Mouse (Mus musculus) MEL (cell line): ENCODE results near the gene Slc30a1. TPM values are rescaled to one million over a fixed set of nuclear protein-coding genes. Genes with fewer than 3 reads are reported as not detected.

Experiments
- DNase-seq: peaks from one replicate; pipeline ENCODE4 v3.0.0; 2011; ENCODE audit warnings: low read depth, low spot score
- H3K27ac ChIP-seq: 2 replicates; pipeline ENCODE4 v1.5.1; 2012; ENCODE audit warnings: low read depth, mild to moderate bottlenecking, control low read depth, low read length, moderate library complexity; ENCODE audit not compliant: control insufficient read depth
- H3K27me3 ChIP-seq, 2 experiments: fragments of 150-350 bp in 1 of 2; sonication (generic) in 1 of 2; 2 replicates each; pipeline ENCODE4 v1.6.1; 2012; ENCODE audit warnings: low read length in 2 of 2, mild to moderate bottlenecking in 2 of 2, improper control_type of control experiment in 1 of 2, moderate library complexity in 1 of 2; ENCODE audit not compliant: insufficient read depth in 2 of 2, control insufficient read depth in 1 of 2
- H3K36me3 ChIP-seq, 2 experiments: 2 replicates each; pipeline ENCODE4 v1.6.1; 2012 to 2014; ENCODE audit warnings: low read length in 2 of 2, improper control_type of control experiment in 1 of 2, inconsistent platforms in 1 of 2, mild to moderate bottlenecking in 1 of 2; ENCODE audit not compliant: insufficient read depth in 2 of 2, control insufficient read depth in 1 of 2
- H3K4me1 ChIP-seq, 2 experiments: fragments of 150-350 bp in 1 of 2; sonication (generic) in 1 of 2; 2 replicates each; pipeline ENCODE4 v1.6.1; 2012; ENCODE audit warnings: low read length in 2 of 2, improper control_type of control experiment in 1 of 2, mild to moderate bottlenecking in 1 of 2; ENCODE audit not compliant: insufficient read depth in 2 of 2, control insufficient read depth in 1 of 2
- H3K4me3 ChIP-seq, 2 experiments: fragments of 150-350 bp in 1 of 2; sonication (generic) in 1 of 2; 2 replicates each; pipeline ENCODE4 v1.5.1; 2012; ENCODE audit warnings: low read depth in 2 of 2, low read length in 2 of 2, mild to moderate bottlenecking in 2 of 2, moderate library complexity in 2 of 2, control low read depth in 1 of 2, improper control_type of control experiment in 1 of 2; ENCODE audit not compliant: control insufficient read depth in 1 of 2, insufficient read depth in 1 of 2
- H3K79me2 ChIP-seq: 2 replicates; pipeline ENCODE4 v1.6.1; 2012; ENCODE audit warnings: mild to moderate bottlenecking, low read length, moderate library complexity; ENCODE audit not compliant: control insufficient read depth, poor library complexity, insufficient read depth
- H3K9ac ChIP-seq: 2 replicates; pipeline ENCODE4 v1.6.1; 2012; ENCODE audit warnings: low read depth, mild to moderate bottlenecking, control low read depth, low read length, moderate library complexity; ENCODE audit not compliant: control insufficient read depth, poor library complexity, severe bottlenecking
- H3K9me3 ChIP-seq: fragments of 150-350 bp; sonication (generic); replicated peaks from 2 replicates; pipeline ENCODE4 v1.6.1; 2012; ENCODE audit warnings: mild to moderate bottlenecking, low read length, improper control_type of control experiment, moderate library complexity; ENCODE audit not compliant: insufficient read depth
- EP300 ChIP-seq, 2 experiments: IDR thresholded peaks; 2 replicates each; pipeline ENCODE4 v1.6.1; 2011; ENCODE audit warnings: improper control_type of control experiment in 2 of 2, low read length in 2 of 2, low read depth in 1 of 2, mild to moderate bottlenecking in 1 of 2
- GATA1 ChIP-seq: IDR thresholded peaks from 2 replicates; pipeline ENCODE4 v1.6.1; 2011; ENCODE audit warnings: low read depth, low read length, improper control_type of control experiment
- MAX ChIP-seq: IDR thresholded peaks from 2 replicates; pipeline ENCODE4 v1.6.1; 2011; ENCODE audit warnings: low read length, improper control_type of control experiment
- MYB ChIP-seq: IDR thresholded peaks from 2 replicates; pipeline ENCODE4 v1.6.1; 2011; ENCODE audit warnings: mild to moderate bottlenecking, low read depth, low read length, improper control_type of control experiment
- MYC ChIP-seq: IDR thresholded peaks from 2 replicates; pipeline ENCODE4 v1.6.1; 2011; ENCODE audit warnings: low read depth, mild to moderate bottlenecking, low read length, improper control_type of control experiment, moderate library complexity
- POLR2A ChIP-seq, 2 experiments: IDR thresholded peaks; 2 replicates each; pipeline ENCODE4 v1.6.1; 2011 to 2012; ENCODE audit warnings: low read length in 2 of 2, mild to moderate bottlenecking in 2 of 2, control low read depth in 1 of 2, improper control_type of control experiment in 1 of 2, low read depth in 1 of 2, moderate library complexity in 1 of 2; ENCODE audit not compliant: control insufficient read depth in 1 of 2, insufficient read depth in 1 of 2, poor library complexity in 1 of 2
- TAL1 ChIP-seq: IDR thresholded peaks from 2 replicates; pipeline ENCODE4 v1.6.1; 2012; ENCODE audit warnings: mild to moderate bottlenecking, inconsistent platforms, low read length, moderate library complexity, mixed read lengths
- USF1 ChIP-seq: IDR thresholded peaks from 2 replicates; pipeline ENCODE4 v1.6.1; 2014; ENCODE audit warnings: low read depth, mild to moderate bottlenecking, inconsistent platforms, low read length, improper control_type of control experiment, moderate library complexity
- ZC3H11A ChIP-seq: IDR thresholded peaks from 2 replicates; pipeline ENCODE4 v1.6.1; 2012; ENCODE audit warnings: low read depth, mild to moderate bottlenecking, inconsistent platforms, low read length, improper control_type of control experiment
- polyA plus RNA-seq, 2 experiments: library from polyadenylated mRNA; stranded (reverse) in 1 of 2; unstranded in 1 of 2; fragments of >175 nt in 1 of 2; fragments of >200 nt in 1 of 2; gene quantifications; 2 replicates each; pipeline versions ENCODE4 v1.2.1 to v1.2.4; 2012; ENCODE audit warnings: low replicate concordance in 2 of 2, low read depth in 1 of 2; ENCODE audit not compliant: insufficient read length in 2 of 2, insufficient read depth in 1 of 2, missing spikeins in 1 of 2
- total RNA-seq: library from RNA; depleted of rRNA; stranded (reverse); fragments of 300-350 nt; gene quantifications from 2 replicates; pipeline ENCODE4 v1.2.3, GENCODE M21; 2012

The Slc30a1 gene
- total and polyA plus RNA-seq, 3 experiments = 10.4 to 10.7 TPM; not detected in 1

- peaks cover 20 to 38% of the 10 kb centered on the region in 2 experiments for H3K4me1 ChIP-seq
- no peaks in the 10 kb centered on the region for H3K27me3 ChIP-seq
- no peaks in the 10 kb centered on the region for H3K79me2 ChIP-seq
- H3K9me3 ChIP-seq = no peaks in the 10 kb centered on the region
- no peak for TF ChIP-seq USF1
- peak; percentile 19; the same call in 1 of the 2 replicates for TF ChIP-seq TAL1
- 0 out of 2 replicates have a peak, but pooled peaks have one; percentile 26 for TF ChIP-seq MAX
- no peak for DNase-seq
- no peak overlapping the region for H3K4me3 ChIP-seq
- no peak overlapping the region for H3K9ac ChIP-seq
- 0 out of 2 replicates have a peak overlapping the region, but pooled peaks have one; percentile 18 for H3K27ac ChIP-seq
- peaks cover 0 to 37% of the 10 kb centered on the region in 2 experiments; a peak in 2 of 4 replicates for H3K36me3 ChIP-seq
Measured at GRCm38 (mm10) chr1:191882474-191883206, 23.9 kb upstream of the Slc30a1 start.

GRCm38 (mm10) chr1:191883654-191884053 lies 22.9 kb upstream of the Slc30a1 start:
- no peak for DNase-seq
- Histone ChIP-seq H3K79me2 (no peaks in the 10 kb centered on the region), H3K36me3 (peaks cover 0 to 37% of the 10 kb centered on the region in 2 experiments; a peak in 2 of 4 replicates), H3K27ac (no peak overlapping the region), H3K4me3 (no peak overlapping the region), H3K4me1 (peaks cover 20 to 38% of the 10 kb centered on the region in 2 experiments), H3K9ac (no peak overlapping the region), H3K27me3 (no peaks in the 10 kb centered on the region; a peak in 1 of 4 replicates), H3K9me3 (no peaks in the 10 kb centered on the region)
- TF ChIP-seq ZC3H11A = no peak
- TF ChIP-seq GATA1 = peak; percentile 36; the same call in 1 of the 2 replicates

GRCm38 (mm10) chr1:191891912-191892311 lies 14.7 kb upstream of the Slc30a1 start:
- Histone ChIP-seq H3K36me3 (no peaks in the 10 kb centered on the region), H3K4me1 (peaks cover 0 to 7% of the 10 kb centered on the region in 2 experiments; a peak in 1 of 4 replicates)
- no peak for TF ChIP-seq USF1

DNA sequence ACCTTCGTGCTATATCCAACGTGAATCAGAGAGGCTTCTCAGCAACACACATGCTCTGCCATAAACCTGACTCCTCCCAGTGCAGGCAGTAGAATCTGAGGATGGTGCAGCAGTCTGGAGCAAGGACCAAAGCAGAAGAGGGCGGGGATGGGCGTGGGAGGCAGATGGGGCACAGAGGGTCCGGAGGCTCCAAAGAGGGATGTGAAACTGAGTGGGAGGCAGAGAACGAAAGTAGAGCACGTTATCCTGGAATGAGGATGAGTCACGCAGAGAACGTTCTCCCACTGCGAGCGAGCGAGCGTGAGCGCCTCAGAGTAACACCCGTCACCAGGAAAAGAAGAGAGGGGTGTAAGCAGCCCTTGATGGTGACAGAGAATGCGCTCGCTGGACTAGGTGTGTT lies 12.2 kb upstream of the Slc30a1 start:
- no peak overlapping the region for H3K27ac ChIP-seq
- H3K4me3 ChIP-seq = peak overlapping the region; percentile 31 to 51
- peak; percentile 49 for DNase-seq
- TF ChIP-seq MYC (no peak), EP300 (IDR thresholded peaks at IDR 0.05; ENCODE audit: low read depth in 1 of 2, low read length in 2 of 2) (no peak), POLR2A (IDR thresholded peaks at IDR 0.05; ENCODE audit: control insufficient read depth in 1 of 2, insufficient read depth in 1 of 2, low read depth in 1 of 2, low read length in 2 of 2, poor library complexity in 1 of 2) (no peak), MYB (no peak)
- no peaks in the 10 kb centered on the region for H3K79me2 ChIP-seq
- peaks cover 0 to 7% of the 10 kb centered on the region in 2 experiments; a peak in 1 of 4 replicates for H3K4me1 ChIP-seq
- no peaks in the 10 kb centered on the region for H3K27me3 ChIP-seq
- no peaks in the 10 kb centered on the region for H3K36me3 ChIP-seq
- H3K9ac ChIP-seq = peak overlapping the region; percentile 33; the same call in 1 of the 2 replicates
- no peaks in the 10 kb centered on the region for H3K9me3 ChIP-seq

More at GRCm38 (mm10) chr1:191891912-191892311, 14.7 kb upstream of the Slc30a1 start:
- Histone ChIP-seq H3K27ac (no peak overlapping the region), H3K79me2 (no peaks in the 10 kb centered on the region), H3K9me3 (no peaks in the 10 kb centered on the region), H3K27me3 (no peaks in the 10 kb centered on the region; a peak in 1 of 4 replicates), H3K9ac (no peak overlapping the region), H3K4me3 (no peak overlapping the region)
- DNase-seq = no peak
